Mouse (Mus musculus) C2C12 (cell line): ENCODE measurements around the gene Hoxc6.

Experiments used
- CTCF ChIP-seq: IDR thresholded peaks from one replicate; pipeline ENCODE4 v1.5.1; 2011; ENCODE audit not compliant: control insufficient read depth, insufficient read depth, insufficient read length
- MAX ChIP-seq: IDR thresholded peaks from one replicate; pipeline ENCODE4 v1.6.1; 2011; ENCODE audit warnings: mild to moderate bottlenecking, control low read depth
- USF1 ChIP-seq: IDR thresholded peaks from one replicate; pipeline ENCODE4 v1.6.1; 2011; ENCODE audit warnings: low read depth, mild to moderate bottlenecking, control low read depth, moderate library complexity

DNA sequence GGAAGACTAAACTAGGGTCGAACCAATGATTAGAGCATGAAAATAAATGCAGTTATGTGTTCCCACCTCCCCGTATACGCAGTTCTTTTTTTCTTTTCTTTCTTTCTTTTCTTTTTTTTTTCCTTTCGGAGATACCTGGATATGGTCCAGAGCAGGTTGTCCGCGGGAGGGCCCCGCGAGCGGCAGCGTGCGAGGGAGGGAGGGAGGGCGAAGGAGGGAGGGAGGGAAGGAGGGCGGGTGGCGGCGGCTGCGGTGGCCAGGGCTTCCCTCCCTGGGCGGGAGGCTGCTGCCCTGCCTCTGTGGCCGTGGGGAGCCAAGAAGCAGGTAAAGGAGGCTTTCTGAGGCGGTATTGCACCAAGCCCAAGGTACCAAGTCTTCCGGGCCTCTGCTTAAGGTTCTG is 21.9 kb upstream of the Hoxc6 start, which contains the start of gene Hoxc9:
- TF ChIP-seq MAX = no peak
- no peak for TF ChIP-seq CTCF
- TF ChIP-seq USF1 = no peak
